Mouse (Mus musculus) bone marrow macrophage, adult 2 months (primary cell): ENCODE results near the gene Ift43.

Source experiments
- CTCF ChIP-seq: IDR thresholded peaks from 2 replicates; pipeline ENCODE4 v1.5.1; 2012; ENCODE audit warnings: low read depth, mild to moderate bottlenecking, low read length, moderate library complexity
- POLR2A ChIP-seq: IDR thresholded peaks from 2 replicates; pipeline ENCODE4 v1.6.1; 2012; ENCODE audit warnings: mild to moderate bottlenecking, low read depth, low read length, borderline replicate concordance

- TF ChIP-seq CTCF (no peak), POLR2A (no peak)
Measured at GRCm38 (mm10) chr12:86153213-86153957, 71.0 kb downstream of the Ift43 start.
